9 mouse cellular contexts compared by ENCODE assay signal in genomic region chr2:109693178-109694115, GRCm38 (mm10). TPM values are rescaled to one million over a fixed set of nuclear protein-coding genes. Genes with fewer than 3 reads are reported as not detected.
DNase-seq lines count a peak whose midpoint lies in the region; ATAC-seq and TF ChIP-seq lines count a peak whose summit lies in the region.
"Had no signal": no experiment of that assay in that cellular context is flagged by ENCODE, and none has a peak within 500 bp of the region (broad histone marks: within the 10 kb centered on the region; RNA-seq: fewer than 3 reads in every experiment).

No protein-coding gene starts in this region.

- TF ChIP-seq EP300 in heart, adult 2 months (IDR thresholded peaks at IDR 0.05; ENCODE audit: insufficient read depth, low read depth, low read length) = no peak

- TF ChIP-seq CTCF in heart, adult 2 months (IDR thresholded peaks at IDR 0.05) = no peak
- no peak for TF ChIP-seq CTCF in kidney, adult 2 months (conservative IDR thresholded peaks at IDR 0.05; ENCODE audit: insufficient read depth, insufficient read length, low read depth, low read length)

- peak; percentile 51 for DNase-seq in layer of hippocampus, adult 11-12 months (ENCODE audit: low spot score)
- no peak for DNase-seq in layer of hippocampus, adult 9-10 months (ENCODE audit: low spot score)
- peak; percentile 62 to 66 for DNase-seq in cerebellum, postnatal 14 days
- peak; percentile 64 to 69 for DNase-seq in heart, adult 2 months
- DNase-seq in kidney, adult 2 months = peak; percentile 78
- peak; percentile 80 for DNase-seq in neural tube, embryonic 11.5 days (ENCODE audit: low spot score)
- no peak for DNase-seq in spleen, adult 18-20 months

- peak overlapping the region; percentile 53 for H3K4me3 ChIP-seq in heart, adult 2 months
- H3K4me3 ChIP-seq in kidney, adult 2 months (ENCODE audit: insufficient read depth, low read depth, low read length) = peak overlapping the region; percentile 62
- peak overlapping the region; percentile 42 for H3K4me3 ChIP-seq in liver, embryonic 12.5 days
- peak overlapping the region; percentile 54 for H3K4me3 ChIP-seq in neural tube, embryonic 11.5 days (ENCODE audit: low read depth, low read length)

- ATAC-seq in liver, embryonic 12.5 days = peak; percentile 54
- peak; percentile 82 for ATAC-seq in neural tube, embryonic 11.5 days (ENCODE audit: insufficient read depth, low FRiP score, low TSS enrichment)

- H3K27ac ChIP-seq in heart, adult 2 months = peak overlapping the region; percentile 65
- H3K27ac ChIP-seq in kidney, adult 2 months (ENCODE audit: insufficient read depth, low read depth, low read length) = no peak overlapping the region
- H3K27ac ChIP-seq in liver, embryonic 12.5 days = no peak overlapping the region
- no peak overlapping the region for H3K27ac ChIP-seq in neural tube, embryonic 11.5 days (ENCODE audit: low read depth, low read length)

- peak; percentile 52; the same call in 1 of the 2 replicates for TF ChIP-seq POLR2A in heart, adult 2 months (IDR thresholded peaks at IDR 0.05; ENCODE audit: insufficient read depth, low read depth, low read length)
- TF ChIP-seq POLR2A in kidney, adult 2 months (IDR thresholded peaks at IDR 0.05; ENCODE audit: low read depth, low read length) = peak; percentile 14

- H3K9ac ChIP-seq in heart, adult 2 months (ENCODE audit: low read depth, low read length) = peak overlapping the region; percentile 52
- H3K9ac ChIP-seq in liver, embryonic 12.5 days = no peak overlapping the region
- H3K9ac ChIP-seq in neural tube, embryonic 11.5 days (ENCODE audit: low read length) = peak overlapping the region; percentile 57

- WGBS in heart, adult 2 months = 1% methylated on average over 67 of the region's 67 CpGs
- WGBS in kidney, adult 2 months = 1% methylated on average over 67 of the region's 67 CpGs
- WGBS in liver, embryonic 12.5 days (ENCODE audit: insufficient replicate concordance) = 2% methylated on average over 67 of the region's 67 CpGs
- WGBS in neural tube, embryonic 11.5 days = under 1% methylated on average over 67 of the region's 67 CpGs

- no peaks in the 10 kb centered on the region for H3K9me3 ChIP-seq in liver, embryonic 12.5 days (replicated peaks)
- no peaks in the 10 kb centered on the region for H3K9me3 ChIP-seq in neural tube, embryonic 11.5 days (ENCODE audit: control insufficient read depth, low read length)
- H3K9me3 ChIP-seq: G1E had no signal

- H3K79me2 ChIP-seq in heart, adult 2 months (replicated peaks; ENCODE audit: control insufficient read depth, insufficient read depth, low read length) = no peaks in the 10 kb centered on the region

- intact Hi-C loops in heart, adult 2 months (cut with DNase I) = loop anchor here (2.0 to 10.0 kb wide), 4 partner anchors 194 to 1003 kb away; partner anchors contain the start of genes Kif18a and Mettl15

- H3K27me3 ChIP-seq in heart, adult 2 months (ENCODE audit: control insufficient read depth, insufficient read depth, low read length) = no peaks in the 10 kb centered on the region
- H3K27me3 ChIP-seq in kidney, adult 2 months (replicated peaks; ENCODE audit: control insufficient read depth, insufficient read depth, low read length) = no peaks in the 10 kb centered on the region
- H3K27me3 ChIP-seq in liver, embryonic 12.5 days (replicated peaks) = peaks cover 49% of the 10 kb centered on the region
- peaks cover 3% of the 10 kb centered on the region; the same call in 1 of the 2 replicates for H3K27me3 ChIP-seq in neural tube, embryonic 11.5 days (ENCODE audit: control insufficient read depth, insufficient read depth, low read length)

- H3K4me2 ChIP-seq in liver, embryonic 12.5 days = peak overlapping the region; percentile 60
- H3K4me2 ChIP-seq in neural tube, embryonic 11.5 days (ENCODE audit: low read depth) = peak overlapping the region; percentile 77

- H3K36me3 ChIP-seq in heart, adult 2 months (ENCODE audit: control insufficient read depth, insufficient read depth, low read length) = no peaks in the 10 kb centered on the region
- no peaks in the 10 kb centered on the region for H3K36me3 ChIP-seq in kidney, adult 2 months (ENCODE audit: control insufficient read depth, insufficient read depth, low read length)
- H3K36me3 ChIP-seq in liver, embryonic 12.5 days = no peaks in the 10 kb centered on the region
- H3K36me3 ChIP-seq in neural tube, embryonic 11.5 days (ENCODE audit: control insufficient read depth, insufficient read depth, low read length) = no peaks in the 10 kb centered on the region
- H3K36me3 ChIP-seq: G1E had no signal

- H3K4me1 ChIP-seq in heart, adult 2 months (ENCODE audit: control insufficient read depth, insufficient read depth, low read length) = no peaks in the 10 kb centered on the region
- no peaks in the 10 kb centered on the region for H3K4me1 ChIP-seq in kidney, adult 2 months (ENCODE audit: control insufficient read depth, insufficient read depth, low read length)
- 0 out of 2 replicates have a peak, but pooled peaks cover 3% of the 10 kb centered on the region for H3K4me1 ChIP-seq in liver, embryonic 12.5 days
- H3K4me1 ChIP-seq in neural tube, embryonic 11.5 days (ENCODE audit: control insufficient read depth, insufficient read depth, low read length) = peaks cover 2% of the 10 kb centered on the region; the same call in 1 of the 2 replicates

RNA-seq across cellular contexts. Expression of gene Bdnf, which starts 18.9 kb away (rescaled TPM):
- 1 to 10 TPM; 3.0 to 7.4 TPM for total RNA-seq in heart, adult 2 months (2021)
- polyA plus RNA-seq in heart, adult 2 months (2012; rRNA removed) = 1.4 and 1.5 TPM in 2 replicates
- 1.2 and 1.4 TPM in 2 replicates for polyA plus RNA-seq in kidney, adult 2 months (2012; rRNA removed)
- polyA plus RNA-seq in liver, embryonic 12.5 days (2016; fragmentation: Nextera tagmentation; extraction: Ambion mirVana) = 0.25 and 0.33 TPM in 2 replicates
- 2.7 and 2.9 TPM in 2 replicates for polyA plus RNA-seq in neural tube, embryonic 11.5 days (2014; fragmentation: Nextera tagmentation; extraction: Ambion mirVana)
- polyA plus RNA-seq: G1E had no signal

Comparison
In these comparisons a context has a peak if more than half of its experiments do, and no peak if none do; other contexts are left out.
1. DNase-seq: peak in layer of hippocampus, adult 11-12 months (single experiment), cerebellum, postnatal 14 days (2 of 2), heart, adult 2 months (2 of 2), kidney, adult 2 months (single experiment) and neural tube, embryonic 11.5 days (single experiment); none in layer of hippocampus, adult 9-10 months (single experiment) and spleen, adult 18-20 months (0 of 2).
2. Peak in every context shown above with its lines, with median percentiles within 50 percentile points of each other: H3K4me3 ChIP-seq.